Mouse (Mus musculus): ENCODE measurements at regions not wholly inside any gene's neighbourhood (a gene's known extent, or its start where the extent isn't known, plus 50 kb on each side); places are given as distances from the start of the nearest gene placed in this dataset.

GRCm38 (mm10) chrX:107577501-107577900, 90.3 kb upstream of the Tbx22 start:
- peak; percentile 8 to 47 for DNase-seq
